Mouse (Mus musculus) hindbrain, embryonic 16.5 days (tissue): ENCODE data around the gene Usp9x. TPM values are rescaled to one million over a fixed set of nuclear protein-coding genes. Genes with fewer than 3 reads are reported as not detected.

Experiments
- ATAC-seq: fragments of 200-750 bp; cut with Nextera tagmentation; 2 replicates; pipeline ENCODE4 v1.8.0; 2017; ENCODE audit warnings: moderate TSS enrichment, moderate library complexity
- H3K27ac ChIP-seq: fragments of 300-500 bp; sonication (generic); 2 replicates; pipeline ENCODE4 v1.5.1; 2014; ENCODE audit warnings: low read depth, mild to moderate bottlenecking, control low read depth, low read length, moderate library complexity
- H3K27me3 ChIP-seq: fragments of 300-500 bp; sonication (generic); replicated peaks from 2 replicates; pipeline ENCODE4 v1.6.1; 2014; ENCODE audit warnings: low read length; ENCODE audit not compliant: control insufficient read depth, insufficient read depth
- H3K36me3 ChIP-seq: fragments of 300-500 bp; sonication (generic); 2 replicates; pipeline ENCODE4 v1.6.1; 2014; ENCODE audit warnings: mild to moderate bottlenecking, low read length, moderate library complexity, mixed read lengths; ENCODE audit not compliant: control insufficient read depth, insufficient read depth
- H3K4me1 ChIP-seq: fragments of 300-500 bp; sonication (generic); 2 replicates; pipeline ENCODE4 v1.6.1; 2014; ENCODE audit warnings: low read depth, low read length; ENCODE audit not compliant: control insufficient read depth, insufficient read depth
- H3K4me2 ChIP-seq: fragments of 300-500 bp; sonication (generic); 2 replicates; pipeline ENCODE4 v1.6.1; 2014; ENCODE audit warnings: mild to moderate bottlenecking, low read length, control low read depth, moderate library complexity
- H3K4me3 ChIP-seq: fragments of 300-500 bp; sonication (generic); 2 replicates; pipeline ENCODE4 v1.5.1; 2014; ENCODE audit warnings: mild to moderate bottlenecking, low read length, control low read depth, moderate library complexity
- H3K9ac ChIP-seq: fragments of 300-500 bp; sonication (generic); 2 replicates; pipeline ENCODE4 v1.6.1; 2014; ENCODE audit warnings: low read depth, mild to moderate bottlenecking, control low read depth, low read length, moderate library complexity
- H3K9me3 ChIP-seq: fragments of 300-500 bp; sonication (generic); 2 replicates; pipeline ENCODE4 v1.6.1; 2014; ENCODE audit warnings: mild to moderate bottlenecking, low read length, moderate library complexity; ENCODE audit not compliant: control insufficient read depth
- WGBS: fragments of 180-500 bp; shearing (Covaris S2); extraction: QIAGEN DNeasy Blood & Tissue Kit; methylation state at CpG from one replicate; pipeline ENCODE4 v1.1.7; 2014; 5-methylcytosine and 5-hydroxymethylcytosine counted together
- polyA plus RNA-seq: library from polyadenylated mRNA; unstranded; fragments of >200 nt; fragmentation: Nextera tagmentation; extraction: Ambion mirVana; gene quantifications from 2 replicates; pipeline ENCODE4 v1.2.1, GENCODE M21; 2015

Gene Usp9x
- polyA plus RNA-seq, 1 experiment from 2014 or later: 22.9 TPM

DNA sequence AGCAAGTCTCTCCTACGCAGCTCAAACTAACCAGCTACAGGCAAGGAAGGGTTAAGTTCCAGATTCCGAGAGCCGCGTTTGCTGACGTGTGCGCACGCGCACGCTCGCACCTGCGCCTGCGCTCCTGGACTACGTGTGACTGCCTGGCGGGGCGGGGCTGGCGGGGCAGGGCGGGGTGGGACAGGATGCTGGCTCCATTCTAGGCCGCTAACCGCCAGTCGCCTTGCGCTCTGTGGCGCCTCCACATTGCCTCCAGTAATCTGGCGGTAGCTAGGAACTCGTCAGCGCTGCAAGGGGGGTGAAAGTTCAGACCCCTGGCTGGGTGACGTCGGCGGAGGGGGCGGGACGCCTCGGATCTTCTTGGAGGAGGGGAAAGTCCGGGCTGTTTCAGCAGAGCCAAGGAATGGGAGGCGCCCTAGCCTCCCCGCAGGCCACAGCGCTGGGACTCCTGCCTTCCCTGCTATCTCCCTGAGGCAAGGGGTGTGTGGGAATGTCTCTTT, 29.6 kb upstream of the Usp9x start:
- Histone ChIP-seq H3K4me3 (peak overlapping the region; percentile 49), H3K9ac (peak overlapping the region; percentile 59), H3K36me3 (no peaks in the 10 kb centered on the region), H3K27ac (peak overlapping the region; percentile 82), H3K27me3 (no peaks in the 10 kb centered on the region), H3K4me1 (no peaks in the 10 kb centered on the region), H3K4me2 (peak overlapping the region; percentile 49), H3K9me3 (no peaks in the 10 kb centered on the region)
- WGBS: 5% methylated on average over 35 of the region's 35 CpGs
- ATAC-seq: peak; percentile 99

GRCm38 (mm10) chrX:13043780-13044179, 27.5 kb upstream of the Usp9x start:
- Histone ChIP-seq H3K27me3 (no peaks in the 10 kb centered on the region), H3K4me2 (no peak overlapping the region), H3K9ac (no peak overlapping the region), H3K27ac (no peak overlapping the region), H3K4me3 (no peak overlapping the region), H3K36me3 (no peaks in the 10 kb centered on the region), H3K4me1 (peaks cover 2% of the 10 kb centered on the region; the same call in 1 of the 2 replicates), H3K9me3 (no peaks in the 10 kb centered on the region)
- no peak for ATAC-seq
- 94% methylated on average over 2 of the region's 2 CpGs for WGBS

DNA sequence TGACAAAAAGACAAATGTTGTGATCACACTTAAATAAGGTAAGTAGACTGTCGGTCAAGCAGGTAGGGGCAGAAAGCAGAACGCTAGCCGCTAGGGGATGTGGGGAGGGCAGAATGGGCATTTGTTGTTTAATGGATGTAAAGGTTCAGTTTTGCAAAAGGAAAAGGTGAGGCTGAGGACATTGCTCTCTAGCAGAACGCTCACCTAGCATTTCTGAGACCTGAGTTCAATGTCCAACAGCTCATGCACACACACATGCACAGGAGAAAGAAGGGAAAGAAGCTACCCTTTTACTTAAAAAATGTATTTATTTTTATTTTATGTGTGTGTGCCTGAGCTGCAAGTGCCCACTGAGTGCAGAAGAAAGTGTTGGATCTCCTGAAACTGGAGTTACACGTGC, 26.6 kb upstream of the Usp9x start:
- Histone ChIP-seq H3K4me3 (no peak overlapping the region), H3K27me3 (no peaks in the 10 kb centered on the region), H3K4me2 (no peak overlapping the region), H3K9me3 (no peaks in the 10 kb centered on the region), H3K27ac (no peak overlapping the region), H3K36me3 (no peaks in the 10 kb centered on the region), H3K9ac (no peak overlapping the region), H3K4me1 (peaks cover 2% of the 10 kb centered on the region; the same call in 1 of the 2 replicates)
- no peak for ATAC-seq
- 90% methylated on average over 5 of the region's 5 CpGs for WGBS

DNA sequence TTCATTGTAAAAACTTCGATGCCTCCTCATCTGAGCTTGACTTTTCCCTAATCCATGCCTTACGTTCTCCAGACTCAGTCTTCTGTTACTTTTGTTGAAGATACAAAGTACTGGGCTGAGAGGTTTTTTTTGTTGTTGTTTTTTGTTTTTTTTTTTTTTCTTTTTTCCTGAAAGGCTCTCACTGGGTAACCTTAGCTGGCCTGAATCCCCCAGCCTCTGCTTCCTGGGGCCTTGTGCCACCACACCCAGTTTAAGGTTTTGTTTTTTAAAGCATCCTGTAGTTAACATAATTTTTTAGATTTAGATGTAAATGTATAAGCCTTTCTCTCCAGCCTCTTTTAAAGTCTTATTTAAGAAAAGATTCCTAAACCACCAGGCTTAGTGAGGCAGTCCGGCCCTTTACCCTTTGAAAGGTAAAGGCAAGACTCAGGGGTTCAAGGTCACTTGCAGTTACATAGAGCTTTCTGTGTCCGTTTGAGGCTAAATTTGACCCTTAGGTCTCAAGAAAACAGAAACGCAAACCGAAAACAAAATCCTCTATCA, 24.3 kb upstream of the Usp9x start:
- Histone ChIP-seq H3K4me2 (no peak overlapping the region; the same call in 1 of the 2 replicates), H3K4me3 (no peak overlapping the region), H3K4me1 (peaks cover 2% of the 10 kb centered on the region; the same call in 1 of the 2 replicates), H3K9me3 (no peaks in the 10 kb centered on the region), H3K36me3 (no peaks in the 10 kb centered on the region), H3K9ac (no peak overlapping the region), H3K27me3 (no peaks in the 10 kb centered on the region), H3K27ac (no peak overlapping the region)
- WGBS: 39% methylated on average over 6 of the region's 6 CpGs
- ATAC-seq: no peak

DNA sequence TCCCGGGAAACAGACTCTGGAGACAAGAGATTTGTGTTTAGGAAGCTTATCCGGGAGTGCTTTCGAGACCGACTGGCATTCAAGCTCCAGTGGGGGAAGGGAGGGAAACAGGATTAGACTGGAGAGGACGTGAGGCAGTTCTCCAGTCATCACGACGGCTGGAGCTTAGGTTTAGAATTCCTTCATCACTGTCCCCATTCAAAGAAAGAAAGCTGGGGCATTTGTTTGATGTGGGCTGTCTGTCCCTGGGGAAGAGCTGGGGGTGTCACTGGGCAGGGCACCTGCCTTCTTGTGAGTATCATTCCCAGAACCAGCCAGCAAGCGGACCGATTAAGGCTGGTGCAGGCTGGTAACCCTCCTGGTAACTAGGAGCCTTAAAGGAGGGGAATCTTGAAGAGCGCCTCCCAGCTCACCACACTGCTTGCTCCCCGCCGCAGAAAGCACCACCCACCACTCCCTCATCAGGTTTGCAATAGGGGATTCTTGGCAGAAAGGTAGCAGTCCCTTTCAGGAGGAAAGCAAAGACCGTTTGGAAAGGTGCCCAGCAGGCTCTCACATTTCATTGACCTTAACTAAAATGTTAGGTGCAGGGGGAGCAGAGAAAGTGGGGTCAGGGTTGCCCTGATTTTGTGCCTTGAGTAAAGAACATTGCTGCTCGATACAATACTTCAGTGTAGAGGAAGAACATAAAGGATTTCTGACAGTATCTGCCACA, 23.5 kb upstream of the Usp9x start:
- Histone ChIP-seq H3K4me3 (no peak overlapping the region), H3K27ac (peak overlapping the region; percentile 56; the same call in 1 of the 2 replicates), H3K9ac (peak overlapping the region; percentile 53), H3K36me3 (no peaks in the 10 kb centered on the region), H3K9me3 (no peaks in the 10 kb centered on the region), H3K4me1 (peaks cover 2% of the 10 kb centered on the region; the same call in 1 of the 2 replicates), H3K27me3 (no peaks in the 10 kb centered on the region), H3K4me2 (peak overlapping the region; percentile 47)
- peak; percentile 72; the same call in 1 of the 2 replicates for ATAC-seq
- 18% methylated on average over 14 of the region's 14 CpGs for WGBS

DNA sequence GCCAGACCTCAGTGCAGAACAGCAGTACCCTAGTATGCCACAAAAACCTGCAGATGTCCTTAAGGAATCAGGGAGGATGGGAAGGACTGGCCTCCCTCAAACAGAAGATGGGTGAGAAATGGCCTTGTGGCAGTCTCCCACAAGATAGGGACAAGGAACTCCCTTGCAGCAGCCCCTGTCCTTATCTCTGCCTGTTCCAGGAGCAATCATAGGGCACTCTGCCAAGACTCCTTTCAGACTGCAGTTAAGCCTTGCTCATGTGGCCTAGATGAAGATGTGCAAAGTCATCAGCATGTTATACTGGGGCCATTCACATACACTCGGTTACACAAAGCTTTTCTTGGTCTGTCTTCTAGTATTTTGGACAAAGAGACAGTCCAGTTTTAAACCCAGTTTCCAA, 16.7 kb upstream of the Usp9x start:
- ATAC-seq: no peak
- no peaks in the 10 kb centered on the region for H3K9me3 ChIP-seq
- H3K27me3 ChIP-seq: no peaks in the 10 kb centered on the region
- H3K4me3 ChIP-seq: no peak overlapping the region
- WGBS: 70% methylated on average over 1 of the region's 1 CpGs
- peaks cover 3% of the 10 kb centered on the region; the same call in 1 of the 2 replicates for H3K36me3 ChIP-seq
- H3K4me2 ChIP-seq: no peak overlapping the region
- H3K4me1 ChIP-seq: no peaks in the 10 kb centered on the region
- no peak overlapping the region for H3K9ac ChIP-seq
- no peak overlapping the region for H3K27ac ChIP-seq

GRCm38 (mm10) chrX:13061961-13062360, 9.3 kb upstream of the Usp9x start:
- H3K4me1 ChIP-seq: no peaks in the 10 kb centered on the region
- H3K27ac ChIP-seq: no peak overlapping the region
- no peak overlapping the region for H3K4me3 ChIP-seq
- no peaks in the 10 kb centered on the region for H3K36me3 ChIP-seq
- H3K9ac ChIP-seq: no peak overlapping the region
- 73% methylated on average over 3 of the region's 3 CpGs for WGBS
- no peak overlapping the region for H3K4me2 ChIP-seq
- no peak for ATAC-seq
- H3K9me3 ChIP-seq: no peaks in the 10 kb centered on the region
- no peaks in the 10 kb centered on the region for H3K27me3 ChIP-seq

GRCm38 (mm10) chrX:13064273-13064925, 6.9 kb upstream of the Usp9x start:
- no peak overlapping the region for H3K4me3 ChIP-seq
- no peaks in the 10 kb centered on the region for H3K27me3 ChIP-seq
- H3K36me3 ChIP-seq: no peaks in the 10 kb centered on the region
- ATAC-seq: no peak
- no peaks in the 10 kb centered on the region for H3K4me1 ChIP-seq
- H3K9ac ChIP-seq: no peak overlapping the region
- H3K9me3 ChIP-seq: no peaks in the 10 kb centered on the region
- 84% methylated on average over 7 of the region's 9 CpGs for WGBS
- H3K4me2 ChIP-seq: no peak overlapping the region
- H3K27ac ChIP-seq: no peak overlapping the region

DNA sequence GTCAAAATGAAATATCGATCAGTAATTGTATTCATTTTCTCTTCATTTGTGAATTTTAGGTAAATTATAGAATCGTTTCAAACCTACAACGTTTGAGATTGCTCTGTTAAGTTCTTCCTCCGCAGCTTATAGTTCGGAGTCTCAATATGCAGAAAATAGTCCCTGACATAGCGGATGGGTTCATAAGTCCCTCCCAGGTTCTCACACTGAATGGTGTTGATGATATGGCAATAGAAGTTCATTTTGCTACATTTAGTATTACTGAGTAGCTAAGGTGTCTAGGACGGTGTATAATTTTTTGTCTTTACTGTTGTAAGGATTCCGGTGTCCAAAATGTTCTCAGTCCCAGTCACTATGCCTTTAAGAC, 1.1 kb upstream of the Usp9x start:
- Histone ChIP-seq H3K9ac (peak overlapping the region; percentile 62), H3K4me2 (peak overlapping the region; percentile 53), H3K27me3 (no peaks in the 10 kb centered on the region; the same call in 1 of the 2 replicates), H3K4me3 (peak overlapping the region; percentile 73), H3K4me1 (no peaks in the 10 kb centered on the region), H3K9me3 (no peaks in the 10 kb centered on the region; the same call in 1 of the 2 replicates), H3K27ac (peak overlapping the region; percentile 95), H3K36me3 (no peaks in the 10 kb centered on the region)
- 21% methylated on average over 8 of the region's 8 CpGs for WGBS
- ATAC-seq: peak; percentile 1; the same call in 1 of the 2 replicates
